Mouse (Mus musculus): ENCODE data around the gene Stpg3. TPM values are rescaled to one million over a fixed set of nuclear protein-coding genes. Genes with fewer than 3 reads are reported as not detected.
A peak's percentile ranks its signal among the peaks of the same experiment; 100 is the strongest.

Stpg3 gene
- polyA plus RNA-seq (2011; ENCODE audit: insufficient read depth, insufficient read length, low read depth, missing spikeins) = not detected in 2 replicates

DNA sequence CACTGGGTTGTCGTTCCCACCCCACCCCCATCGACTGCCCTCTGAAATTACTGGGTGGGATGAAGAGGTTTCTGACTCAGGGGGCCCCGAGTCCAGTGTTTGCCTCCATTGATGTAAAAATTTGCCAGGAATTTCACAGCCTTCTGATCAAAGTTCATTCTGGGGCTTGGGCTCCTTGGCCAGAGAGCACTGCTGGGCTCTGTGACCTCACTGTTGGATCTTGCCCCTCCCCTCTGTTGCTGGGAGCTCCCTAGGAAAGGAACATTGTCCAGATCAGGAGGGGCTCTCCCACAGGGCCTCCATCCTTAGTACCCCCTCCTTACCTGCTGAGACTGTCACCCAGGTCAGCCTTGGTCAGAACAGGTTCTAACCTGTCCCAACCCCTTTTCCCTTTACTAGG, at the start of gene Stpg3:
Gene Stpg3 (minus strand): TSS at position 194 of the 400 bp plus-strand sequence.
- no peaks in the 10 kb centered on the region for H3K9me3 ChIP-seq (replicated peaks; ENCODE audit: control insufficient read depth, insufficient read depth, low read length, poor library complexity, severe bottlenecking)
- H3K4me1 ChIP-seq (ENCODE audit: control insufficient read depth, insufficient read depth, low read length) = no peaks in the 10 kb centered on the region
- H3K27me3 ChIP-seq (ENCODE audit: control insufficient read depth, insufficient read depth, low read length, poor library complexity, severe bottlenecking) = no peaks in the 10 kb centered on the region
- peak within 1 kb of the TSS; percentile 73 for H3K4me3 ChIP-seq (ENCODE audit: low read depth, low read length)
- no peak within 1 kb of the TSS for H3K27ac ChIP-seq (ENCODE audit: insufficient read depth, low read length)
- TF ChIP-seq CTCF (IDR thresholded peaks at IDR 0.05; ENCODE audit: low read depth, low read length) (no peak), EP300 (IDR thresholded peaks at IDR 0.05; ENCODE audit: insufficient read depth, low read depth, low read length) (no peak), POLR2A (IDR thresholded peaks at IDR 0.05; ENCODE audit: insufficient read depth, low read length) (no peak)
- H3K36me3 ChIP-seq (ENCODE audit: control insufficient read depth, insufficient read depth, low read length, poor library complexity, severe bottlenecking) = no peaks in the 10 kb centered on the region
- peak within 1 kb of the TSS; percentile 46 for H3K9ac ChIP-seq (ENCODE audit: low read depth, poor library complexity, severe bottlenecking)

DNA sequence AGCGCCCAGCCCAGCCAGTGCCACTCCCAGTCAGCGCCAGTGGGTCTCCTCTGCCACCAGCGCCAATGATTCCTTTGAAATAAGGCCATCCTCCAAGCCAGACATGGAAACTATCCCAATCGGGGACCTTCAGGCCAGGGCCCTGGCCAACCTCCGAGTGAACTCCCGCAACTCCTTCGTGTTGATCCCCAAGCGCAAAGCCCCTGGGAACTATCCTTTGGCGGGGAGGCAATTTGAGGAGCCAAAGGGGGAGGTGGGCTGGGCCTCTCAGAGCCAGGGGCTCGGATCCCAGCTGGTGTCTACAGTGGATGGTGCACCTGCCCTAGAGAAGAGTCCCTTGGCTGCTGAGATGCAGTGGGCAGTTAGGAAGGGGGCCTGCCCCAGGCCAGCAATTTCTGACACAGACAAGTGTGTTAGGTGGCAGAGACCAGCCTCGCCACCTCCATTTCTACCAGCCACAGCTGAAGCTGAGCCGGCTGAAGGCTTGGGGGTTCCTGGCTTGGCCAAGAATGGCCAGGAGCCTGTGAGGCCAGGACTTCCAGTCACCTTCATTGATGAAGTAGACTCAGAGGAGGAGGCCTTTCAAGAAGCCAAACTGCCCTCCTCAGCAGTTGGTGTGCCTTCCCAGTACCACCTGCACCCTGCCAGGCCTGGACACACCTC, 49.3 kb upstream of the Stpg3 start:
- Histone ChIP-seq H3K9me3 (replicated peaks; ENCODE audit: control insufficient read depth, insufficient read depth, low read length, poor library complexity, severe bottlenecking) (no peaks in the 10 kb centered on the region), H3K27ac (ENCODE audit: insufficient read depth, low read length) (no peak overlapping the region), H3K27me3 (ENCODE audit: control insufficient read depth, insufficient read depth, low read length, poor library complexity, severe bottlenecking) (no peaks in the 10 kb centered on the region), H3K36me3 (ENCODE audit: control insufficient read depth, insufficient read depth, low read length, poor library complexity, severe bottlenecking) (no peaks in the 10 kb centered on the region), H3K4me1 (ENCODE audit: control insufficient read depth, insufficient read depth, low read length) (peaks cover 5% of the 10 kb centered on the region), H3K4me3 (ENCODE audit: low read depth, low read length) (peak overlapping the region; percentile 78), H3K9ac (ENCODE audit: low read depth, poor library complexity, severe bottlenecking) (peak overlapping the region; percentile 77)
- TF ChIP-seq EP300 (IDR thresholded peaks at IDR 0.05; ENCODE audit: insufficient read depth, low read depth, low read length) = no peak
- no peak for TF ChIP-seq CTCF (IDR thresholded peaks at IDR 0.05; ENCODE audit: low read depth, low read length)
- no peak for TF ChIP-seq POLR2A (IDR thresholded peaks at IDR 0.05; ENCODE audit: insufficient read depth, low read length)

DNA sequence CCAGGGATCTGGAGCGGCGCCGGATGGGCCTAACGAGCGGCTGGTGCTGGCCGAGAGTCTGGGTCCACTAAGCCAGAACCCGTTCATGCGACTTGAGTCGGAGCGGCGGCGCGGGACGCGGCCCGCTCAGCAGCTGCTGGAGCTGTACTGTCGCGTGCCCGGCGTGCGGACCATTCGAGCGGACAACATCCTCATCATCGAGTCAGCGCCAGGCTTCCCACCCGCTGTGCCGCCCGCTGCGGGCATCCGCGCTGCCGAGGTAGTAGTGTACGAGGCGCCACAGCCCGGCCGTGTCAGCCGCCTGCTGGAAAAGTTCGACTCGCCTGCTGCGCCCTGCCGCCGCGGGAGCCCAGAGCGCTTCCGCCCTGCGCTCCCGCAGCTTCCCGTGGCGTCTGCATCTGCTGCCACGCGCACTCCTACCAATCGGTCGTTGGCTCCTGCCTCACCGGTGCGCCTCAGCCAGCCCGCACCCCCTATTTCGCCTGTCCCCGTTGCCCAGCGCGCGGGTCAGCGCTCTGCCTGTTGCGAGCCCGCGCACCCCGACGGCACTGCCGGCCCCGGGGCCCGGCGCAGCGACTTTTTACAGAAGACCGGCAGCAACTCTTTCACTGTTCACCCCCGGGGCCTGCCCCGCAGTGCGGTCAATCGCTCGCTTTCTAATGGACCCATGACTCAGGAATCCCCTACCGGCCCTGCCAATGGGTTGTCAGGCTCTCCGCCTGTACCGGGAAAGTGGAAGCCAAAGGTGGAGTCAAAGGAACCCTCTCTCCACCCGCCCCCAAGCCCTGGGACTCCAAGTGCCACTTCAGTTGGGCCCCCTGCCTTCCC, 48.6 kb upstream of the Stpg3 start:
- Histone ChIP-seq H3K9ac (ENCODE audit: low read depth, poor library complexity, severe bottlenecking) (peak overlapping the region; percentile 77), H3K36me3 (ENCODE audit: control insufficient read depth, insufficient read depth, low read length, poor library complexity, severe bottlenecking) (no peaks in the 10 kb centered on the region), H3K4me3 (ENCODE audit: low read depth, low read length) (peak overlapping the region; percentile 78), H3K27me3 (ENCODE audit: control insufficient read depth, insufficient read depth, low read length, poor library complexity, severe bottlenecking) (no peaks in the 10 kb centered on the region), H3K27ac (ENCODE audit: insufficient read depth, low read length) (no peak overlapping the region), H3K4me1 (ENCODE audit: control insufficient read depth, insufficient read depth, low read length) (peaks cover 5% of the 10 kb centered on the region), H3K9me3 (replicated peaks; ENCODE audit: control insufficient read depth, insufficient read depth, low read length, poor library complexity, severe bottlenecking) (no peaks in the 10 kb centered on the region)
- TF ChIP-seq CTCF (IDR thresholded peaks at IDR 0.05; ENCODE audit: low read depth, low read length) (no peak), EP300 (IDR thresholded peaks at IDR 0.05; ENCODE audit: insufficient read depth, low read depth, low read length) (no peak), POLR2A (IDR thresholded peaks at IDR 0.05; ENCODE audit: insufficient read depth, low read length) (no peak)

DNA sequence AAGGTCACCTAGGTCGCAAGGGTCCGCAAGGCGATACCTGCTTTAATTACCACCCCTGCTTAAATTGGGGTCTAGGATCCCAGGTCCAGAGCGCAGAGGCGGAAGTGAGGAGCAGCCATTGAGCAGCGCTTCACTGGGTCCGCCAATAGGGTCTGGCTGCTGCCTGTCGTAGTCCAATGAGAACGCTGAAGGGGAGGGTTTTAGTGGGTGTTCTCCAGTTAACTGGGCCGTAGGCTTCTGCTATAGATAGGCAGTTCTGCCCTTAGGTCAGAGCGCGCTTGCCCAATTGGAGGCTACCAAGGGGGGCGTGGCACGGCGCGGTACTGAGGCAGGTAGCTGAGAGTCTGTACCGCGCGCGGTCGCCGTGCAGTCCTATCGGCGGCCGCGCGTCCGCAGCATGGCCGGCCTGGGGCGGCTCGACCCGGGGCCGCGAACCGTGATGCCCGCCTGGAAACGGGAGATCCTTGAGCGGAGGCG, 47.9 kb upstream of the Stpg3 start, which contains the start of gene Tprn:
Gene Tprn (plus strand): TSS at position 328 of the 477 bp plus-strand sequence.
- H3K27me3 ChIP-seq (ENCODE audit: control insufficient read depth, insufficient read depth, low read length, poor library complexity, severe bottlenecking) = no peaks in the 10 kb centered on the region
- H3K9me3 ChIP-seq (replicated peaks; ENCODE audit: control insufficient read depth, insufficient read depth, low read length, poor library complexity, severe bottlenecking) = no peaks in the 10 kb centered on the region
- no peak for TF ChIP-seq EP300 (IDR thresholded peaks at IDR 0.05; ENCODE audit: insufficient read depth, low read depth, low read length)
- TF ChIP-seq POLR2A (IDR thresholded peaks at IDR 0.05; ENCODE audit: insufficient read depth, low read length) = no peak
- TF ChIP-seq CTCF (IDR thresholded peaks at IDR 0.05; ENCODE audit: low read depth, low read length) = no peak
- peaks cover 5% of the 10 kb centered on the region for H3K4me1 ChIP-seq (ENCODE audit: control insufficient read depth, insufficient read depth, low read length)
- no peaks in the 10 kb centered on the region for H3K36me3 ChIP-seq (ENCODE audit: control insufficient read depth, insufficient read depth, low read length, poor library complexity, severe bottlenecking)
- H3K27ac ChIP-seq (ENCODE audit: insufficient read depth, low read length) = peak within 1 kb of the TSS; percentile 78
- peak within 1 kb of the TSS; percentile 84 for H3K4me3 ChIP-seq (ENCODE audit: low read depth, low read length)
- H3K9ac ChIP-seq (ENCODE audit: low read depth, poor library complexity, severe bottlenecking) = peak within 1 kb of the TSS; percentile 77

DNA sequence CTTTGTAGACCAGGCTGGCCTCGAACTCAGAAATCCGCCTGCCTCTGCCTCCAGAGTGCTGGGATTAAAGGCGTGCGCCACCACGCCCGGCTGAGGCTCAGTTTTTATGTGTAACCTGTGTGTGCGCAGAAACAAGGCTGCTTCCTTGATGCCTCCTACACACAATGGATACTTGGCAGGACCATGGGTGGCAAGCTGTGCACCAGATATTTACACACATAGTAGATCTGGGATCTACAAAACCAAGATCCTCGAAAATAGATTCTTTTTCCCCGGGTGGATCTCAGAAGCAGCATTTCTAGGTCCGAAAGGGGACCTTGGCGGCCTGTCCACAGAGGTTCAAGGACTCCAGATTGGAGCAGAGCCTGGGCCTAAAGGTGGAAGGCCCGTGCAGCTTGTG, 47.4 kb upstream of the Stpg3 start:
- Histone ChIP-seq H3K4me3 (ENCODE audit: low read depth, low read length) (peak overlapping the region; percentile 84), H3K27me3 (ENCODE audit: control insufficient read depth, insufficient read depth, low read length, poor library complexity, severe bottlenecking) (no peaks in the 10 kb centered on the region), H3K9me3 (replicated peaks; ENCODE audit: control insufficient read depth, insufficient read depth, low read length, poor library complexity, severe bottlenecking) (no peaks in the 10 kb centered on the region), H3K4me1 (ENCODE audit: control insufficient read depth, insufficient read depth, low read length) (peaks cover 5% of the 10 kb centered on the region), H3K36me3 (ENCODE audit: control insufficient read depth, insufficient read depth, low read length, poor library complexity, severe bottlenecking) (no peaks in the 10 kb centered on the region), H3K9ac (ENCODE audit: low read depth, poor library complexity, severe bottlenecking) (peak overlapping the region; percentile 65), H3K27ac (ENCODE audit: insufficient read depth, low read length) (peak overlapping the region; percentile 78)
- TF ChIP-seq CTCF (IDR thresholded peaks at IDR 0.05; ENCODE audit: low read depth, low read length) (no peak), EP300 (IDR thresholded peaks at IDR 0.05; ENCODE audit: insufficient read depth, low read depth, low read length) (no peak), POLR2A (IDR thresholded peaks at IDR 0.05; ENCODE audit: insufficient read depth, low read length) (no peak)

All from ES-Bruce4 (cell line).